Mouse (Mus musculus): Measurements from ENCODE around the gene Enpp3.

The Enpp3 gene
- long read RNA-seq, experiment 1, full-length matches to known transcripts: 1 of 2 reads
- long read RNA-seq, experiment 1, partial matches to known transcripts: 1 of 2 reads
- long read RNA-seq, experiment 1, other reads (novel, unspliced or antisense): 0 of 2 reads
- long read RNA-seq, experiment 2: 0 reads

DNA sequence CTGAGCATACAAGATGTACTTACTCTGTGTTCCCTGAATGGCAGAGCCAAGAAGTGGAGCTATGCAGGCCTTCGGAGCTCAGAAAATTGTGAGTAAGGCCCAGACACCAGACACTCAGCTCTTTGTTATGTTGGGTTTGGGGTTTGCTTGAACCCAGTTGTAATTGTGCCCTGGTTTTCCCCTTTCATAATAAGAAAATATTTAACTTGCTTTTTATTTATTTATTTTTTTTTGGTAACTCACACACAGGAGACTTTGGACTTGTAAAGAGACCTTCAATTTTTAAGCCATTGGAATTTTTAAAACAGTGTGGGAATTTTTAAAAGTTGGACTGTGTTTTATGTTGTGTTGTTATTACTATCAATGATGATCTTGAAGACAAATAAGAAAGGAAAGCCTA lies at the start of gene Enpp3:
TSS of gene Enpp3 (minus strand) at position 148 of the 400 bp plus-strand sequence.
- intact Hi-C loops (cut with DNase I): no loop called here

DNA sequence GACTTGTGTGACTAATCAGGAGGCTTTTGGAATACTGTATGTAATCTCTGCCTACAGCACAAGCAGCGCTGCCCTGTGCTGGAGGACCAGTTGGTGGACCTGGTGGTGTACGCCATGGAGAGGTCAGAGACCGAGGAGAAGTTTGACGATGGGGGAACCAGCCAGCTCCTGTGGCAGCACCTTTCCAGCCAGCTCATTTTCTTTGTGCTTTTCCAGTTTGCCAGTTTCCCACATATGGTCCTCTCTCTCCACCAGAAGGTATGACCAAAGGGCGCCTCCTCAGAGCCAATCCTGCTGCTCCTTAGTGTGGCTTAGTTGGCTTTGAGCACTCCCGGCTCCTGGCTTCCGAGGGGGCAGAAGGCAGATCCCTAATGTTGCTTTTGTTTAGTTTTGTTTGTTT lies 45.7 kb upstream of the Enpp3 start:
- intact Hi-C loops (cut with DNase I): no loop called here

DNA sequence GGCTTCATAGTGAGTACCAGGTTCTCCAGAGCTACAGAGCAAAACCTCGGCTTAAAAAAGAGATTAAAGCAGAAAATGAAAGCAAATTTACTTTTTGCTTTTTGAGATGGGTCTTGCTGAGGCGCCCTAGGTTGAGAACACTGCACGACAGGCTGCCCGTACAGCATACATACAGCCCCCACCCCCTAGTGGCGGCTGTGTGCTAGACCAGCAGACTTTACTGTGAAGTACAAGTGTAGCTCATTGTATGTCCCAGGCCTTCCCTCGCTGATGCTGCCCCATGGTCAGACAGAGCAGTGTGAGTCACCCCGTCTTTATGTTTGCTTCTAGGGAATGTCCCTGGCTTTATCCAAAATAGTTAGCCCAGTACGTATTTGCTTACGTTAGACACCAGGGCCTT lies 43.4 kb upstream of the Enpp3 start:
- intact Hi-C loops (cut with DNase I): no loop called here

DNA sequence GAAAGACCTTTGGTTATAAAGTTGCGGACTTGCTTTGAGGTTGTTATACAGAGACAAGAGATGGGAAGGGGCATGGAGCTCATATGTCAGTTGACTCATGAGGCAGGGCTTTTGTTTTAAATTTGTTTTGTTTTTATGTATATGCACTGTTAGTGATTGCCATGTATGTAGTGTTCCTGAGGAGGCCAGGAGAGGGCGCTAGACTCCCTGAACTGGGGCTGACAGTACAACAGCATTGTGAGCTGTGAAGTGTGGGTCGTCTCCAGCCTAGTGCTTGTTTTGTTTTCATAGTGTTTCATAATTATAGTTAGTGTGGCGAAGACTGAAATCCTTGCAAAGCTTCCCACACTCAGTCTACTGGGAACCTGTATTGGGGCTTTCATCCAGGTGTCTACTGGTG lies 31.0 kb upstream of the Enpp3 start:
- intact Hi-C loops (cut with DNase I): no loop called here

GRCm38 (mm10) chr10:24869760-24870290 lies 27.2 kb upstream of the Enpp3 start, which contains the start of gene Med23:
Gene Med23, plus strand, starts transcription at chr10:24869986.
- intact Hi-C loops (cut with DNase I): no loop called here

GRCm38 (mm10) chr10:24864434-24864833 lies 21.8 kb upstream of the Enpp3 start:
- intact Hi-C loops (cut with DNase I): no loop called here

- intact Hi-C loops (cut with DNase I): no loop called here
Observed at GRCm38 (mm10) chr10:24863146-24863545, 20.5 kb upstream of the Enpp3 start.

- intact Hi-C loops (cut with DNase I): no loop called here
Observed at GRCm38 (mm10) chr10:24841998-24842397, 625 bp downstream of the Enpp3 start.

DNA sequence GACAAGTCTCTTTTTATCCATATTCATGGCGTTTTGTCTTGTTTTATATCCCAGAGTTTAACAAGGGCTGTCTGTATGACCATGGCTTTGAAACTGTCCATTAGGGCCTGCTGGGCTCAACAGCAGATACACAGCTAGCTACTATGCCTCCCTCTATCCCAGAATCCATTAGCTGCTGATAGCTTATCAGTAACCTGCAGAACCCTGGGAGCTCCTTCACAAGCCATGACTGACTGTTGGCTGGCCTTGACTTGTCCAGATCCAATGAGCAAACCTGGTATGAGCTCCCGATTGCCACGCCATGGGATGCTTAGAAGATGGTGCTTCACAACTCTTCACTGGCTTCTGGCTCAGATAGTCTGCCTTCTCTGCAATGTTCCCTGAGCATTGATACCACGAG lies 1.8 kb downstream of the Enpp3 start:
- intact Hi-C loops (cut with DNase I): no loop called here

DNA sequence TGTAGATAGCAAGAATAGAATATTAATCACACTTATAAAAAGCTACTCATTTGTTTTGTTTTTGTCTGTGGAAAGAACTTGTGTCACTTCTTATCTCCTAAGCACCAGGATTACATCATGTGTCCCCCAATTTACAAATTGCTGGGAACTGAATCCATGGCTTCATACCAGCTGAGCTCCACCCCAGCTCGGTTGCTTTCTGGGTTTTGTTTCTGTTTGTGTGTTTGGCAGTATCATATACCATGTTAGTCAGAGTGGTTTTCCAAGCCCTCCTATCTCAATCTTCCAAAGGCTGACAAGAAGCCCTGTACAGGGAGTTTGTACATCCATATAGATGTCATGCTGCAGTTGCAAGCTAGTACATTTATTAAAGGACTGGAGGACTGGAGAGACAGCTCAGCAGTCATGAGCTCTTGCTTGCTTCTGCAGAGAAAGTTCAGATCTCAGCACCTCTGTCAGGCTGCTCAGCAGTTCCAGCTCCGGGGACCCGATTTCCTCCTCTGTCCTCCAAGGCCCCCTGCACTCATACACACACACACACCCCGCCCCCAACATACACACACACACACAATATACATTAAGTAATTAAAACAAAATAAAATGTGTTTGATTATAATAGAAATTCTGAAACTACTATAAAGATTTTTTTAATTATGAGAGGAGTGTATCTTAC lies 6.1 kb downstream of the Enpp3 start:
- intact Hi-C loops (cut with DNase I): no loop called here

- intact Hi-C loops (cut with DNase I): no loop called here
Observed at GRCm38 (mm10) chr10:24835702-24836342, 6.8 kb downstream of the Enpp3 start.

DNA sequence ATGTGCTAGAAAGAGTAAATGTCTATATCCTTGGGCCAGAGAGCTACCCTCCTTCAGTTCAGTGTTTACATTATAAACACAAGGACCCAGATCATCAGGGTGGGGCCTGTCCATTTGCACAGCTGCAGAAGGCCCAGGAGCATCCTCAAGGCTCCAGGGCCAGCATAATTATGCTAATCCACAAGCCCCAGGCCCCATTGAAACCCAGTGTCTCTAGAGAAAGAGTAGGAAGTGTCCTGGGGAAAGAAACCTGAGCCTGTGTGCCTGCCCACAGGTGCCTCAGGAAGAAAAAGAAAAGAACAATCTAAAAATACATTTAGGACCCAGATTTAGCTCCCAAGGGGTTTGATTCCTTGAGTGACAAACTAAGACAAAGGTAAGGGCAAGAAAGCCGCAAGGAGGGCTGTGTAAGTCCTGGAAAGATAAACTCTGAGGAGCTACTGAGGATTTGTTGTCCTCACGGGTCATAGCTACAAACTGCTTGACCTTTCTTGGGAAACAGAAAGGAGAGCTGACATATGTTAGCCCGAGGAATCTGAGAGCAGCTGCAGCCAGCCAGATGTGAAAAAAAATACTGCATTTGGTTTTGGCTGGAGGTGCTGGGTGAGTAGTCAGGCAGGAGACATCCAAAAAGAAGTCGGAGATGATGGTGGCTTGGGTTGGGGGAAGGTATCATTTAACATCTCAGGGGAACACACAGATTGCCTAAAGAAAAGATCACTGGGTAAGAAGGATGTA lies 7.8 kb downstream of the Enpp3 start:
- intact Hi-C loops (cut with DNase I): no loop called here

- intact Hi-C loops (cut with DNase I): no loop called here
Observed at GRCm38 (mm10) chr10:24832306-24832705, 10.3 kb downstream of the Enpp3 start.

- intact Hi-C loops (cut with DNase I): no loop called here
Observed at GRCm38 (mm10) chr10:24831377-24832095, 11.1 kb downstream of the Enpp3 start.

GRCm38 (mm10) chr10:24830448-24830847 lies 12.2 kb downstream of the Enpp3 start:
- intact Hi-C loops (cut with DNase I): no loop called here

DNA sequence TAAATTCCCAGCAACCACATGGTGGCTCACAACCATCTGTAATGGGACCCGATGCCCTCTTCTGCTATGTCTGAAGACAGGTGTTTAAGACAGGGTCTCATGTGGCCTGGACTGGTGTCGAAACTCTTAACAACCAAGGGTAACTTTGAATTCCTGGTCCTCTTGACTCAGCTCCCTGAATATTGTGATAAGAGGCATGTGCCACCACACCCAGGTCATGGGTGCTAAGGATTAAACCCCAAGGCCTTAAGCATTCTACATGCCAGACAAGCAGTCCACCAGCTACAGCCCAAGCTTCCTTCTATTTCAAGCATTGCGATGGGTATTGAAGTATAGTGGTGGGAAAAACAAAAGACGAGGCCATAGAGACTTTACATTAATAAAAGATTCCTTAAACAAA lies 14.5 kb downstream of the Enpp3 start:
- intact Hi-C loops (cut with DNase I): no loop called here

DNA sequence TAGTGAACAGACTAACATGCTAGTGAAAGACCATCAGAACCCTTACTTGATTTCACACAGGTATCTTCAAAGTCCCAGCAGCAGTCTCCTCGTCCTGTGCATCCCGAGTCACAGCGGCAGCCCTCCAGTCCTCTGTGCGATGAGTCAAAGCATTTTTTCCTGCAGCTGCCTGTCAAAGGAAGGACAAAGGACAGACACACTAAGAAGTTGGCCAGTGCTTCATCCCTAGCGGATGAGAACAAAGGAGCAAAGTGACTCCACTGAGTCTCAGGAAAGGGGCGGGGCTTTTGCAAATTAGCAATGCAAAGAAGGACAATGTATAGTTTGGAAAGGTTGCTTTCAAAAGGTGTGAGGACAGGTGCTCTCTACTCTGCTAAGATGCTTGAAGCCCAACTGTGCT lies 16.5 kb downstream of the Enpp3 start:
- intact Hi-C loops (cut with DNase I): no loop called here

GRCm38 (mm10) chr10:24825456-24826081 lies 17.1 kb downstream of the Enpp3 start:
- intact Hi-C loops (cut with DNase I): no loop called here

GRCm38 (mm10) chr10:24824621-24825020 lies 18.0 kb downstream of the Enpp3 start:
- intact Hi-C loops (cut with DNase I): no loop called here

DNA sequence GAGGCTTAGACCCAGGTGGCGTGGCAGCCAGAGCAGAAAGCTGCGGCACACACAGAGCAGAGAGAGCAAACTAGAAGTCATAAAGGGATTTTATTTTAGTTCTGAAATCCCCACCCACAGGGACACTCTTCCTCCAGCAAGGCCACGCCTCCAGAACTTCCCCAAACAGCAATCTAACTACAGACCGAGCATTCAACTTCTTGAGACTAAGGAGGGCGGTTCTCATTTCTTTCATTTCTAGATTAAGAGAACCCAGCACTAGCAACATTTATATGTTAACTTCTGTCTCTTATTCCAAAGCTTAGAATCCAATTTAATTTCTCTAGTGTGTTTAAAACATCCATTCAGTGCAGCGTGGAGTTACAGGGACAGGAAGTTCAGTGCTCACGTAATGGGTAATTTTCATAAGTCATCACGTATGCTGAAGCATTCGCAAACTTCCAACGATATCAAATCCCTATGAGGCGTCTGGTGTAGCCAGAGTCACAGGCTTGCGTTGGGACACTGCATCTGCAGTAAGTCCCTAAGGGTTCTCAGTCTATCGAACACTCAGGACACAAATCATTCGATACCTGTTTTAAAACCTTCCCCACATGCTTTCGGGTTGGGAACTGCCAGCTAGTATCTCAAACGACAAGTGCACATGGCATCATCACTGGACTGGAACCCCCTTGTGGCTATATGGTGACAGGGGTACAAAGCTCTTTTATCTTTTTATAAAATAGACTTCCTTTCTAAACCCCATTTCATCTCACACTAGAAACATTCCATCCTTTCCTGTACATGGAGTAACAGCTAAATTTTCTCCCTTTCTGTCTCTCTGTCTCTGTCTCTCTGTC lies 18.7 kb downstream of the Enpp3 start:
- intact Hi-C loops (cut with DNase I): no loop called here

Measured in adrenal gland (tissue).